Mouse (Mus musculus) heart, embryonic 16.5 days (tissue): ENCODE results near the gene Entpd5. TPM values are rescaled to one million over a fixed set of nuclear protein-coding genes. Genes with fewer than 3 reads are reported as not detected.

Experiments used
- ATAC-seq: fragments of 200-750 bp; cut with Nextera tagmentation; replicated peaks from 2 replicates; pipeline ENCODE4 v1.8.0; 2017; ENCODE audit warnings: moderate number of reproducible peaks; ENCODE audit not compliant: insufficient read depth, low FRiP score; ENCODE audit errors: extremely low read depth
- H3K27ac ChIP-seq: fragments of 300-500 bp; sonication (generic); 2 replicates; pipeline ENCODE4 v1.5.1; 2014; ENCODE audit warnings: mild to moderate bottlenecking, low read length, control low read depth, moderate library complexity
- H3K27me3 ChIP-seq: fragments of 300-500 bp; sonication (generic); 2 replicates; pipeline ENCODE4 v1.6.1; 2014; ENCODE audit warnings: low read length, mixed read lengths; ENCODE audit not compliant: control insufficient read depth, insufficient read depth
- H3K36me3 ChIP-seq: fragments of 300-500 bp; sonication (generic); 2 replicates; pipeline ENCODE4 v1.6.1; 2014; ENCODE audit not compliant: control insufficient read depth, insufficient read depth
- H3K4me1 ChIP-seq: fragments of 300-500 bp; sonication (generic); 2 replicates; pipeline ENCODE4 v1.6.1; 2014; ENCODE audit warnings: low read length, mixed read lengths; ENCODE audit not compliant: control insufficient read depth, insufficient read depth
- H3K4me2 ChIP-seq: fragments of 300-500 bp; sonication (generic); 2 replicates; pipeline ENCODE4 v1.6.1; 2014; ENCODE audit warnings: low read depth, mild to moderate bottlenecking, control low read depth, low read length
- H3K4me3 ChIP-seq: fragments of 300-500 bp; sonication (generic); 2 replicates; pipeline ENCODE4 v1.5.1; 2014; ENCODE audit warnings: mild to moderate bottlenecking, control low read depth, low read length
- H3K9ac ChIP-seq: fragments of 300-500 bp; sonication (generic); 2 replicates; pipeline ENCODE4 v1.6.1; 2014; ENCODE audit warnings: low read length, control low read depth
- H3K9me3 ChIP-seq: fragments of 300-500 bp; sonication (generic); replicated peaks from 2 replicates; pipeline ENCODE4 v1.6.1; 2016; ENCODE audit warnings: low read length; ENCODE audit not compliant: control insufficient read depth
- WGBS: fragments of 180-500 bp; shearing (Covaris S2); extraction: QIAGEN DNeasy Blood & Tissue Kit; methylation state at CpG from one replicate; pipeline ENCODE4 v1.1.7; 2014; 5-methylcytosine and 5-hydroxymethylcytosine counted together
- polyA plus RNA-seq: library from polyadenylated mRNA; unstranded; fragments of >200 nt; fragmentation: Nextera tagmentation; extraction: Ambion mirVana; gene quantifications from 2 replicates; pipeline ENCODE4 v1.2.1, GENCODE M21; 2015

The Entpd5 gene
- polyA plus RNA-seq = 37.1 and 38.9 TPM in 2 replicates

DNA sequence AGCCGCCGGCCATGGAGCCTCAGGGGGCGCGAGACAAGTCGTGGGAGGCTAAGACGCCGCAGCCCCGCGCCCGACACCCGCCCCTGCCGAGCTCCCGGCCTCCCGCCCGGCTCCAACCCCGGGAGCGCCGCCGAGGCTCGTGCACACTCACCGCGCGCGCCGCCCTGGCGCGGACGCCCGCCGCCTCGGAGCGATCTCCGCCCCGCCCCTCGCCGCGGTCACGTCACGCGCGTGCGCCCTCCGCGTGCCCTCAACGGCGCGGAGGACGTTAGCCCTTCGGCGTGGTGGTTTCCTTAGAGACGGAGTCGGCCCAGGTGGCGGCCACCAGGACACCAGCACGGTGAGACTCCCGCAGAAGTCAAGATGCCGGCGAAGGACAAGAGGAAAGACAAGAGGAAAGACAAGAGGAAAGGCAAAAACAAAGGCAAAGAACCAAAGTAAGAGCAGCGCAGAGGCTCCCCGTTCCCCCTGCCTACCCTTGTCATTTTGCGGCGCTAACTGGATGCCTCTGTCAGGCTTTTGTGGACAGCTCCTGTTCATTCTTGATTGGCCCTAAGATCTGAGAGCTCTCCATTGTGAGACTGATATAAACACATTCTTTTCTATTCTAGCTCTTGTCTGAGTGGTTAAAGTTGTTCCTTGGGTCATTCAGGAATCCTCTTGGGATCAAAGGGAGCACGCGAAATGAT lies at the start of gene Entpd5, which contains the start of gene Bbof1:
Entpd5 (minus strand) TSS at position 211 of the 689 bp plus-strand sequence.
Bbof1 (plus strand) TSS at position 253 of the 689 bp plus-strand sequence.
- peak within 1 kb of the TSS; percentile 94 for H3K4me3 ChIP-seq
- no peaks in the 10 kb centered on the region for H3K27me3 ChIP-seq
- H3K9me3 ChIP-seq = no peaks in the 10 kb centered on the region
- H3K27ac ChIP-seq = peak within 1 kb of the TSS; percentile 96
- H3K4me2 ChIP-seq = peak within 1 kb of the TSS; percentile 74
- under 1% methylated on average over 60 of the region's 63 CpGs for WGBS
- ATAC-seq = peak; percentile 95
- peaks cover 7% of the 10 kb centered on the region for H3K4me1 ChIP-seq
- H3K9ac ChIP-seq = peak within 1 kb of the TSS; percentile 94
- H3K36me3 ChIP-seq = no peaks in the 10 kb centered on the region

DNA sequence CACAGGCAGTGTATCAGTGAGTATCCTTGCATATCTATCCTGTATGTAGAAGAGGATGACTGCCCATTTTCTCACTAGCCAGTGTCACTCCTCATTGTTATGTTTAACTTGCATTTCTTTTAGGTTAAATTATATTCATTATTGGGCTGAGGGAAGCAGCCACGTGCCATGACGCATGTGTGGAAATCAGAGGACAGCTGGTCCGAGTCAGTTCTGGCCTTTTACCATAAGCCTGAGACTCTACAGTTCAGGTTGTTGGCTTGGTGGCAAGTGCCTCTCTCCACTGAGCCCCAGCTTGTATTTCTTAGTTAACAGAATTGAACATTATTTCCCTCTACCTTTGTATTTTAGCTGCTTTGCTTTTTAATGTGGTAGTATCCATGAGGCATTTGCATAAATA lies 48.1 kb upstream of the Entpd5 start:
- no peak overlapping the region for H3K4me3 ChIP-seq
- no peaks in the 10 kb centered on the region for H3K27me3 ChIP-seq
- 87% methylated on average over 3 of the region's 3 CpGs for WGBS
- no peak overlapping the region for H3K4me2 ChIP-seq
- no peak overlapping the region for H3K9ac ChIP-seq
- H3K4me1 ChIP-seq = peaks cover 7% of the 10 kb centered on the region
- peaks cover 27% of the 10 kb centered on the region for H3K36me3 ChIP-seq
- H3K9me3 ChIP-seq = no peaks in the 10 kb centered on the region
- ATAC-seq = no peak
- no peak overlapping the region for H3K27ac ChIP-seq

DNA sequence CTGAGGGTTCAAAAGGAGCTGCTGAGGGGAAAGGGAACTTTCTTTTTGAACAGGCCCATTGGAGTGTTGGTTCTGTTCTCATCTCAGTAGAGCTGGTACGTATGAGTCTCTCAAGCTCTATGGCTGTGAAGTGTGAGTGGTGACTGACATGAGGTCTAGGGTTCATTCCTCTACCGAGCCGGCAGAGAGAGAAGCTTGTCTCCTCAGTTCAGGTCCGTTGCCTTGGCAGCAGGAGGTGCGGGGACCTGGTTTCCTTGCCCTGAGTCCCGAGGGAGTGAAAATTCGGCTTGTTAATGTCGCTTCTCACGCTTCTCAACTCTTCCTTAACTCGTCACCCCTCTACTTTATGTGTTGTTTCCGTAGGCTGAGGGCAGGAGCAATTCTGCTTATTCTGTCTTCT lies 43.0 kb upstream of the Entpd5 start:
- ATAC-seq = no peak
- WGBS = 2% methylated on average over 11 of the region's 11 CpGs

DNA sequence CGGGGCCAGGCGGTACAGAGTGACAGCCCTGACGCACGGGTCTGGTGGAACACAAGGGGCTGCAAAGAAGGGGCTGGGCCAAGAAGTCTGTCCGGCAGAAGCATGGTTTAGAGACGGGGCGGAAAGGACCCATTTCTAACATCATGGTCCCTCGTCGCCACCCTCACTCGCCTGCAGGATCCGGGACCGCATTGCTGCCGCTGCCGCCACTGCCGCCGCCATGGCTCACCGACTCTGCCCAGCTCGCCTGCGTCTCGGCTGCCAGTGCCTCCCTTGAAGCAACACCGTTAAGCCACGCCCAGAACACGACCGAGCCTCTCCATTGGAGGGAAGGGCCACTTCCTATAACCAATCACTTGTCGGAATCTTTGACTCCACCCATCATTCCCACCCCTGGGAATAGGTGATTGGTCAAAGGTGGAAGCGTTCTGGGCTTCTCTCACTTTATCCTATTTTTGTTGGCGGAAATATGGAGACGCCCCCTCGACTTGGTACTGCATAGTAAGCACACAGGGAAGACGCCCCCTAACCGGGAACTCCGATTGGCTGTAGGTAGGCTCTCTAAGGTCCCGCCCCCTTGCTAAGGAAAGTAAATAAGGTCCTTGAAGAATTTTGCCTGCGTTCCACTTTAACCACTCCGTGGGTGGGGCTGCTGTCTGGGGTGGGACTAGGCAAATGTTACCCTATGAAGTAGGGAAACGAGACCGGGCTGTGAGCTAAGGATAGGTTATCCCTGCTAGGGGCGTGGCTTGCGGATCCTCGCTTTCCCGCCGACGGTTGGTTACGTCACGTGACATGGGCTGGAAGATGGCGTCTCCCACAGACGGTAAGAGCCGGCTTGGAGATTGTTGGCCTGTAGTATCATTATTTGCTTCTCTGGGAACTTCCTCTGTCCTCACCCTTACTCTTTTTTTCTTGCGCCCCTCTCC lies 42.2 kb upstream of the Entpd5 start, which contains the start of the genes Aldh6a1 and Lin52:
Aldh6a1 (minus strand) TSS at position 287 of the 929 bp plus-strand sequence.
Lin52 (plus strand) TSS at position 705 of the 929 bp plus-strand sequence.
- peak within 1 kb of the TSS; percentile 86 for H3K9ac ChIP-seq
- no peaks in the 10 kb centered on the region for H3K9me3 ChIP-seq
- no peaks in the 10 kb centered on the region for H3K27me3 ChIP-seq
- whole genome bisulfite sequencing = under 1% methylated on average over 49 of the region's 49 CpGs
- peak within 1 kb of the TSS; percentile 95 for H3K4me3 ChIP-seq
- peak within 1 kb of the TSS; percentile 94 for H3K27ac ChIP-seq
- H3K36me3 ChIP-seq = no peaks in the 10 kb centered on the region
- H3K4me1 ChIP-seq = peaks cover 13% of the 10 kb centered on the region
- H3K4me2 ChIP-seq = peak within 1 kb of the TSS; percentile 99
- peak; percentile 97 for ATAC-seq

More for the DNA sequence above, 43.0 kb upstream of the Entpd5 start:
- Histone ChIP-seq H3K36me3 (no peaks in the 10 kb centered on the region; the same call in 1 of the 2 replicates), H3K4me2 (peak overlapping the region; percentile 99), H3K9me3 (no peaks in the 10 kb centered on the region), H3K4me1 (peaks cover 13% of the 10 kb centered on the region), H3K27ac (peak overlapping the region; percentile 94), H3K9ac (peak overlapping the region; percentile 86), H3K4me3 (peak overlapping the region; percentile 95), H3K27me3 (no peaks in the 10 kb centered on the region)

DNA sequence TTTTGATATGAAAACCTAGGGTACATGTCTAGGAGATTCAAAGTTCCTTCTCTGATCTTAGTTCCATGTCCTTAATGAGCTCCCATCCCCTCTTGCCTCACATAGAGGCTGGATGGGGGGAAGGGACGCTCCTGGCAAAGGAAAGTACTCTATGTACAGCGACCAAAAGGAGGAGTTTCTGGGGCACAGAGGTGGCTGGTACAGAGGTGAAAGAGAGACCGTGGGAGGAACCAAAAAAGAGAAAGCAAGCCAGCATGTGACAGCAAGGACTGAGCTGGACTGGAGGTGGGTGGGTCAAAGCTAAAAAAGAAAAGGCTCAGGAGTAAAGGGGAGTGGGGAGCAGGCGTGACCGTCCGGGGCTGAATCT lies 41.5 kb upstream of the Entpd5 start:
- Histone ChIP-seq H3K27ac (peak overlapping the region; percentile 94), H3K36me3 (no peaks in the 10 kb centered on the region), H3K4me3 (peak overlapping the region; percentile 95), H3K4me1 (peaks cover 13% of the 10 kb centered on the region), H3K4me2 (peak overlapping the region; percentile 94), H3K27me3 (no peaks in the 10 kb centered on the region), H3K9ac (peak overlapping the region; percentile 83), H3K9me3 (no peaks in the 10 kb centered on the region)
- WGBS = under 1% methylated on average over 6 of the region's 6 CpGs
- peak; percentile 14; the same call in 1 of the 2 replicates for ATAC-seq

DNA sequence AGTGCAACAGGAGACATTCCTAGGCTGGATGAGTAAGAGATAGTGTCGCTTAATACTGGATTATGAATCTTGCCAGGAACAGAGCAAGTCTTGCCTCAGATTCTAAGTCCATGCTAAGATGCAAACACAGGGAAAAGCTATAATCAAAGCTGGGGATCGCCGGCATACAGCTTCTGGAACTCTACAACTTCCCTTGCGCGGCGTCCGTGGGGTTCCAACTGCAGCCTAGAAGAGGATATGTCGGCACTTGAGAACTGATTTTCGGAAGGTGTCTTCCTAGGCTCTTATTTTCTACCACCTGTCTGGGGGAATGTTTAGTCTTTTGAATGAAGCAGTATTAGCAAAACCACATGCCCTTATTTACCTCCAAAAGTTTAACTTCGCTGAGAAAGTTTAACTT lies 41.1 kb upstream of the Entpd5 start:
- H3K27ac ChIP-seq = peak overlapping the region; percentile 94
- 44% methylated on average over 10 of the region's 10 CpGs for WGBS

DNA sequence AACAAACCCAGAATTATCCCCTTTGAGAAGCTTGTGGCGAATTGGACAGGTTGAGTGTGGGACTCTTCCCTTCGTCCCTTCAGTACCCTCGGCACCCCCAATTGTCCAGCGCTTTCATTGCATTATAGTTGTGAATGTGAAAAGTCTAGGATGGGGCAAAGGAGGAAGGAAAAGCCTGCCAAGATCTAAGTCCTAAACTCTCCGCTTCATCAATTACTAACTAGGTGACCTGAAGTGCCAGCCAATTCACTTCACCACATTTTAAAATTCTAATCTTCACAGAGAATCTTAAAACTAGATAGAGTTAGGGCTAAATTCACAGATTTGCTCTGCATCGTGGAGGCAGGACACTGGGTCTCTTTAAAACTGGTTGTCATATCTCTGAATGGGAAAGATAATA lies 39.4 kb upstream of the Entpd5 start:
- Histone ChIP-seq H3K4me3 (no peak overlapping the region), H3K4me2 (no peak overlapping the region), H3K9me3 (no peaks in the 10 kb centered on the region), H3K27ac (no peak overlapping the region), H3K4me1 (peaks cover 13% of the 10 kb centered on the region), H3K9ac (no peak overlapping the region), H3K27me3 (no peaks in the 10 kb centered on the region), H3K36me3 (no peaks in the 10 kb centered on the region)
- ATAC-seq = no peak
- 81% methylated on average over 6 of the region's 6 CpGs for WGBS

More for the DNA sequence above, 41.1 kb upstream of the Entpd5 start:
- no peaks in the 10 kb centered on the region for H3K27me3 ChIP-seq
- peak overlapping the region; percentile 83 for H3K9ac ChIP-seq
- H3K36me3 ChIP-seq = no peaks in the 10 kb centered on the region
- no peak for ATAC-seq
- peaks cover 13% of the 10 kb centered on the region for H3K4me1 ChIP-seq
- H3K4me2 ChIP-seq = peak overlapping the region; percentile 94
- peak overlapping the region; percentile 95 for H3K4me3 ChIP-seq
- no peaks in the 10 kb centered on the region for H3K9me3 ChIP-seq

DNA sequence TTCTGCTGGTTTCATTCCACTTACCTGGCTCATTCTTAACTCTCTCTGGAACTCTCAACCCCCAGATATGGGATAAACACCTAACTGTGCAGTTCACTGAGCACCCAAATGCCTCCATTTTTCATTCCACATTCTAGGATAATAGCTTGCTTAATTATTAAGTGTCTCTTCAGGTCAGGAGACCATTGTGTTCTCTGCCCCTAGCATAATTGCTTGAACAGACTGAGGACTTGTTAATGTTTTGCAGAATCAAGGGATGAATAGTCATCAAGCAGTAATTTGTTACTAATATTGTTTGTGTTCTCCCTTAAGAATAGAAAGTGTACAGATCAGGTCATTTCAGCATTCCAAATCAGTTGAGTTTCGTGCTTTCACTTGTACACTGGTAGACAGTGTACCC lies 38.6 kb upstream of the Entpd5 start:
- 77% methylated on average over 1 of the region's 1 CpGs for WGBS
- Histone ChIP-seq H3K4me2 (no peak overlapping the region), H3K27ac (no peak overlapping the region), H3K36me3 (no peaks in the 10 kb centered on the region), H3K9me3 (no peaks in the 10 kb centered on the region), H3K4me1 (peaks cover 10% of the 10 kb centered on the region), H3K27me3 (no peaks in the 10 kb centered on the region), H3K9ac (no peak overlapping the region), H3K4me3 (no peak overlapping the region)
- no peak for ATAC-seq
